Mouse (Mus musculus) testis, adult 2 months (tissue): ENCODE data around the gene 1700015G11Rik. TPM values are rescaled to one million over a fixed set of nuclear protein-coding genes. Genes with fewer than 3 reads are reported as not detected.
A peak's percentile ranks its signal among the peaks of the same experiment; 100 is the strongest.

ENCODE experiments used
- H3K27ac ChIP-seq: fragments of 200-500 bp; 2 replicates; pipeline ENCODE4 v1.5.1; 2012; ENCODE audit warnings: low read depth, low read length; ENCODE audit not compliant: control insufficient read depth, insufficient read depth
- H3K27me3 ChIP-seq: fragments of 200-500 bp; 2 replicates; pipeline ENCODE4 v1.6.1; 2012; ENCODE audit warnings: mild to moderate bottlenecking, low read length, moderate library complexity; ENCODE audit not compliant: control insufficient read depth, insufficient read depth
- H3K36me3 ChIP-seq: fragments of 200-500 bp; 2 replicates; pipeline ENCODE4 v1.6.1; 2012; ENCODE audit warnings: mild to moderate bottlenecking, low read length; ENCODE audit not compliant: control insufficient read depth, insufficient read depth
- H3K4me1 ChIP-seq: fragments of 200-500 bp; 2 replicates; pipeline ENCODE4 v1.6.1; 2012; ENCODE audit warnings: low read length; ENCODE audit not compliant: control insufficient read depth, insufficient read depth
- H3K4me3 ChIP-seq: fragments of 200-500 bp; 2 replicates; pipeline ENCODE4 v1.5.1; 2012; ENCODE audit warnings: low read depth, mild to moderate bottlenecking, low read length, moderate library complexity, mixed read lengths; ENCODE audit not compliant: control insufficient read depth
- CTCF ChIP-seq: fragments of 200-500 bp; IDR thresholded peaks from 2 replicates; pipeline ENCODE4 v1.5.1; 2012; ENCODE audit warnings: low read depth, mild to moderate bottlenecking, inconsistent platforms, low read length, moderate library complexity; ENCODE audit not compliant: control insufficient read depth, insufficient read depth, insufficient replicate concordance
- POLR2A ChIP-seq: fragments of 200-500 bp; IDR thresholded peaks from 2 replicates; pipeline ENCODE4 v1.6.1; 2012; ENCODE audit warnings: low read depth, mild to moderate bottlenecking, inconsistent platforms, low read length, moderate library complexity; ENCODE audit not compliant: control insufficient read depth
- polyA plus RNA-seq: library from polyadenylated mRNA; depleted of rRNA; stranded (reverse); fragments of >200 nt; gene quantifications from 2 replicates; pipeline ENCODE4 v1.2.3, GENCODE M21; 2012

The 1700015G11Rik gene
- polyA plus RNA-seq, 1 experiment = 386 TPM

DNA sequence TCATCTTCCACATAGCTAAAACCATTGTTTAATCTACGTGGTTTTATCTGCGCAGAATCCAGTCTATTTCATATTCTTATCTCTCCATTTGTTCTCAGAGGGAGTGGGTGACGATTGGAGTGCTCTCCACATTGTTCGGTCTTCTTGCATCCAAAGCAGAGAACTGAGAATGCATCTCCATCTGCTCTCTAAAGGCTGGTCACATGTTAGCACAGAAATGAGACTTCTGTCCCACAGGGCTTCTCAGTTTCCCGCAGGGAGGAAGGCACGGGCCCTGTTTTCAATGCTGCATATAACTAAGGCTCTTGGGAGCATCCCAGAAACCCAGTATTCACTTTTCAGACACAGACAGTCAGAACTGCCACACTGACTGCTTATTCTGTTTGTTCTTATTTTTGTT is 29.8 kb downstream of the 1700015G11Rik start:
- no peak for TF ChIP-seq CTCF
- no peak for TF ChIP-seq POLR2A

DNA sequence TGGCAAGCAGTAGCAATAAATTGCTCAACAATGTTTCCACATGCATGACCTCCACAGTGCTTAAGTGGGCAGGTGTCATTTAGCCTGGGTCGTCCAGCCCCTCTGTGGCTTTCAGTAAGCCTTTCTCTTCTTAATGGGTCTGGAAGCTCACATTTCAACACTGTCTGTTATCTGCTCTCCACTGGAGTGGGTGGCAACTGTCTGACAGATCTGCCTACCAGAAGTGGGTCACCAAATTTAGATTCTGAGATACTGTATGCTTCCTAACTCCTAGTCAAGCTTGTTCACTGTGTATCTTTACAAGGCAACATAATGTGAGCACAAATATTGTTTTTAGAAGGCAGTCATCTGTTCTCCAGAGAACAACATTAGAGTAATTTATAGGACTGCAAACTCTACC is 33.2 kb downstream of the 1700015G11Rik start:
- no peak overlapping the region for H3K27ac ChIP-seq
- H3K36me3 ChIP-seq = no peaks in the 10 kb centered on the region
- no peak overlapping the region for H3K4me3 ChIP-seq
- no peaks in the 10 kb centered on the region for H3K4me1 ChIP-seq
- TF ChIP-seq POLR2A (no peak), CTCF (no peak)
- no peaks in the 10 kb centered on the region for H3K27me3 ChIP-seq

More for the DNA sequence above, 29.8 kb downstream of the 1700015G11Rik start:
- Histone ChIP-seq H3K36me3 (no peaks in the 10 kb centered on the region), H3K27me3 (no peaks in the 10 kb centered on the region), H3K4me1 (no peaks in the 10 kb centered on the region), H3K4me3 (no peak overlapping the region), H3K27ac (no peak overlapping the region)

DNA sequence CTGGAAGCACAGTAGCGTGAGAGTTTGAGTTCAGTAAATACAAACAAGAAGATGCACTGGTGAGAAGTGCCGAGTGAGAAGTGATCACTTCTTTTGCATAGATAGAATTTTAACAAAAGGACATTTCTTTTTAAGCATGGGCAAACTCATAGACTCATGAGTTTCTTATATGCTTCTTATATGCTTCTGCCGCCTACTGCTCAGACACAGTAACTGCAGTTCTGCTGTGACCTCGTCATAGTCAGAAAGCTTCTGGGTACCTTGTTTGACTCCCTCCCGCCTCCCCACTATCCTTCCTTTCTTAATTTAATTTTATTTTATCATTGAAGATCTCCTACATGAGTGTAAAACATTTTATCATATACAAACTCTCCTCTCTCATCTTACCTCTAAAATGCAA is 36.3 kb downstream of the 1700015G11Rik start:
- H3K27me3 ChIP-seq = no peaks in the 10 kb centered on the region
- TF ChIP-seq CTCF (no peak), POLR2A (no peak)
- H3K36me3 ChIP-seq = no peaks in the 10 kb centered on the region
- no peak overlapping the region for H3K4me3 ChIP-seq
- H3K27ac ChIP-seq = no peak overlapping the region
- no peaks in the 10 kb centered on the region for H3K4me1 ChIP-seq

GRCm38 (mm10) chr7:51975181-51975580 is 40.3 kb downstream of the 1700015G11Rik start:
- Histone ChIP-seq H3K27me3 (no peaks in the 10 kb centered on the region), H3K4me1 (no peaks in the 10 kb centered on the region), H3K4me3 (no peak overlapping the region), H3K36me3 (no peaks in the 10 kb centered on the region), H3K27ac (no peak overlapping the region)
- TF ChIP-seq POLR2A (no peak), CTCF (no peak)

- Histone ChIP-seq H3K4me1 (no peaks in the 10 kb centered on the region), H3K4me3 (no peak overlapping the region), H3K27ac (no peak overlapping the region), H3K36me3 (no peaks in the 10 kb centered on the region), H3K27me3 (no peaks in the 10 kb centered on the region)
- no peak for TF ChIP-seq CTCF
Observed at GRCm38 (mm10) chr7:51973526-51973925, 42.0 kb downstream of the 1700015G11Rik start.

DNA sequence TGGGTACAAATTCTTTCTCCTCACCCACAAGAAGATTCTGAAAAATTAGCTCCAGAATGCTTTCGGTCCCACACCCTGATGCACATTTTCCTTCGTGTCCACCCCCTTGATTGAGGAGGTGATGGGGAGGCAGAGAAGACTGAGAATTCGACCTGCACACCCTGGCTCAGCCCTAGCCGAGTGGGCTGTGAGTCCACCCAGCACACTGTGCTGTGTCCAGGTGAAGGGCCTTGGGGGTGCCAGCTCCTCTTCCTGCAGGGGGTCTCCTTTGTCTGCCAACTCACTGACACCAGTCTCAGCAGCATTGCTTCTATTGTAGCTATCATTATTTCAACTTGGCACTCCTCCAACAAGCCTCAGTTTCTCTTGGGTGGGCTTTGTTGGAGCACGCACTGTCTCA is 42.4 kb downstream of the 1700015G11Rik start:
- TF ChIP-seq POLR2A = no peak
- TF ChIP-seq CTCF = no peak
- Histone ChIP-seq H3K27ac (no peak overlapping the region), H3K27me3 (no peaks in the 10 kb centered on the region), H3K4me1 (no peaks in the 10 kb centered on the region), H3K36me3 (no peaks in the 10 kb centered on the region), H3K4me3 (no peak overlapping the region)

DNA sequence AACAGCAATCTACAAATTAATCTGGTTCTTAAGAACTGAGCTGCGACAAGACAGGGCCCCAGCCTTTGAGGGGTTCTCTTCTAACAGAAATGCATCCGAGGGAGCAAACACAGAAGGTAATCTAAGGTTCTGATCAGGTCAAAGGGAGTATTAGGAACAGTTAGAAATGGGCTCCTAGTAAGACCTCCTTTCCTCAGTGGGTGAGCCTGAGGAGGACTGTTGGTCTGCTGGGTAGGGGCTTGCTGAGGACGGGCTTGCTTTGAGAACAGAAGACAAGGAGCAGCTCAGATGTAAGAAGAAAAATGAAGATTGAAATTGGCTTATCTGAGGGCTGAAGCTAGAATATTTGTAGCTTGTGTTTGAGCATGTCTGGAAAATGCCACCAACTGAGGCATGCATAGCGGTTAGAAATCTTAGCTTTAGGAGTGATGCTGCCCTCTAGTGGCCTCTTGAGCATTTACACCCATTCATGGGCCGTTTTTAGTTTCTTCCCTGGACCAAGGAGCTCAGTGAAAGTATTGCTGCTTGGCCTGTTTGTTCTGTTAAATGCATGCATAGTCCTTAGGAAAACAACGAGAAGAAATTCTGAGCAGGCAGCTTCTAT is 43.2 kb downstream of the 1700015G11Rik start:
- no peaks in the 10 kb centered on the region for H3K36me3 ChIP-seq
- no peak overlapping the region for H3K27ac ChIP-seq
- TF ChIP-seq POLR2A (no peak), CTCF (peak; percentile 19; the same call in 1 of the 2 replicates)
- no peak overlapping the region for H3K4me3 ChIP-seq
- H3K27me3 ChIP-seq = no peaks in the 10 kb centered on the region
- H3K4me1 ChIP-seq = no peaks in the 10 kb centered on the region

DNA sequence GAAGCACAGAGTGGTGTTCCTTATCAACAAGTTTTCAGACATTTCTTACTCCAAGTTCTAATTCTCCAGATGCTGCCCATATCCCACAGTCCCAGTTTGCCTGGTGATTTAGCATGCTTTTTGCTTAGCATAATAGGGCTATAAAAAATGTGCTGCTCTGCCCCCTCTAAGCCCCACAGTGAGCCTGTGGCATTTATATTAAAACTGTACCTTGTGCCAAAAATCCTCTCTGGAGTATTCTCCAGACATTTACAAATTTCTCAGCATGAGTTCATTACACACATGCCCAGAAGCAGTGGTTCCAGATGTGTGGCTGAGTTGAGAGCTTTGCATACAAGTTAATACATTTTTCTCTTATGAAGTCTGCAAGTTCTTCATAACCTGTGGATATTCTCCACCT is 46.1 kb downstream of the 1700015G11Rik start:
- Histone ChIP-seq H3K4me1 (no peaks in the 10 kb centered on the region), H3K4me3 (no peak overlapping the region), H3K27me3 (no peaks in the 10 kb centered on the region), H3K36me3 (no peaks in the 10 kb centered on the region), H3K27ac (no peak overlapping the region)
- TF ChIP-seq CTCF = no peak
